Mouse (Mus musculus) Muller cell, postnatal 12 days (primary cell): ENCODE measurements at regions not wholly inside any gene's neighbourhood (a gene's known extent, or its start where the extent isn't known, plus 50 kb on each side); places are given as distances from the start of the nearest gene placed in this dataset.

Experiments used
- DNase-seq: peaks from one replicate; pipeline ENCODE4 v3.0.0-alpha.2; 2015; ENCODE audit errors: inconsistent ontology term

GRCm38 (mm10) chr16:97234321-97234720 is 63.8 kb upstream of the Dscam start:
- DNase-seq: no peak

GRCm38 (mm10) chr16:97239626-97240025 is 69.1 kb upstream of the Dscam start:
- DNase-seq: no peak

DNA sequence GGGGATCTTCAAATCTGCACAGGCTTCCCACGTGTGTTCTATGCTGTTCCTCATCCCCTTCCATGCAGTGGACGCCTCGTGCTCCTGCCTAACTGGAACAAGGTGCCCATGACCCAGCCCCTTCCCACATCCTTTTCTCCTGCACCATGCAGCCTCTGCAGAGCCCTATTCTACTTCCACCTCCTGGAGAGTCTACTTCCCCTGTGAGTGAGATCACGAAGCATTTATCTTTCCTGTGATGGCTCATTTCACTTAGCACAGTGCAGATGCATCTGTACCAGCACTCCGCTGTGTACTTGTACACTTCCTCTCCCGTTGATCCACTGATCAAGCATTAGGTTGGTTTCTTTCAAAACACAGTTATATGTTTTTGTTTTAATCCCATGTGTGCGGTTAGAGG is 69.5 kb upstream of the Dscam start:
- DNase-seq: no peak

- DNase-seq: no peak
Observed at GRCm38 (mm10) chr16:97240859-97241360, 70.4 kb upstream of the Dscam start.

GRCm38 (mm10) chr16:97241639-97242038 is 71.1 kb upstream of the Dscam start:
- DNase-seq: no peak

- DNase-seq: no peak
Observed at GRCm38 (mm10) chr16:97250488-97250887, 79.9 kb upstream of the Dscam start.

- no peak for DNase-seq
Observed at GRCm38 (mm10) chr16:97252551-97252950, 82.0 kb upstream of the Dscam start.

- DNase-seq: no peak
Observed at GRCm38 (mm10) chr16:97252997-97253635, 82.6 kb upstream of the Dscam start.

GRCm38 (mm10) chr16:97258821-97259220 is 88.3 kb upstream of the Dscam start:
- no peak for DNase-seq

DNA sequence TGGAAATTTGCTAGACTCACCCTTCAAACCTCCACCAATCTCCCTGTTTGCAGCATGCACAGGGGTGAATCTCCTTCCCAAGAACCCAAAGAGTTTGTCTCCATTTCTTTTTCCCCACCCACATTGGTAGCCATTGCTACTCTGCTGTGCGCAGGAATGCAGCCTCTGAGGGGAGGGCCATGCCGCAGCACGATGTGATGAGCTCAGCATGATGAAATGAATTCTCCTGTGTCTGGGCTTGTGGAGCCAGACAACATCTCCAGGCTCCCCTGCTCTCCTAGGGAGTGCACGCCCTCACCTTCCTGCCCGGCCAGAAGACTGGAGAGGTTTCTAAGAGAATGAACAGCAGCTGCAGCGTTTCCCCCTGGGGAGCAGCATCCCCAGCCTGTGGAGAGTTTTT is 92.9 kb upstream of the Dscam start:
- DNase-seq: peak; percentile 21

GRCm38 (mm10) chr16:97270417-97271133 is 86.0 kb upstream of the Bace2 start:
- DNase-seq: no peak

- no peak for DNase-seq
Observed at GRCm38 (mm10) chr16:97271264-97271663, 85.3 kb upstream of the Bace2 start.

GRCm38 (mm10) chr16:97272035-97272631 is 84.4 kb upstream of the Bace2 start:
- peak; percentile 50 for DNase-seq

- DNase-seq: no peak
Observed at GRCm38 (mm10) chr16:97278913-97279312, 77.6 kb upstream of the Bace2 start.

GRCm38 (mm10) chr16:97281615-97282110 is 74.9 kb upstream of the Bace2 start:
- DNase-seq: no peak

DNA sequence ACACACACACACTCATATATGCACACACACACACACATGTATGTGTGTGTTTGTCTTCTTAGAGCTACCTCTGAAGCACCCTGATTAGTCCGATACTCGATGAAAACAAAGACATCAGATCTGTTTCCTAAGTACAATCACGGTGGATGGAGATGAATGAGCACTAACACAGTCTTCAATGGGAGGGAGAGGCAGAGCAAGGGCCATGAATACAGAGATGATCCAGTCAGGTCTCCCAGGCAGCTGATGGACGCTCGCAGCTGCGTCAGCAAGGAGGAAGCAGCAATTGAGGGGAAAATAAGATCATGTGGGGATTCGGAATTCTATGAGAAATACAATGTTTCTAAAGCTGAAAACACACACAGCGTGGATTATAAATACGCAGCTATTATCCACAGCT is 73.6 kb upstream of the Bace2 start:
- no peak for DNase-seq

- DNase-seq: peak; percentile 74
Observed at GRCm38 (mm10) chr16:97285886-97286447, 70.6 kb upstream of the Bace2 start.

GRCm38 (mm10) chr16:97286717-97287116 is 69.8 kb upstream of the Bace2 start:
- no peak for DNase-seq

GRCm38 (mm10) chr16:97288634-97289033 is 67.9 kb upstream of the Bace2 start:
- DNase-seq: peak; percentile 97

DNA sequence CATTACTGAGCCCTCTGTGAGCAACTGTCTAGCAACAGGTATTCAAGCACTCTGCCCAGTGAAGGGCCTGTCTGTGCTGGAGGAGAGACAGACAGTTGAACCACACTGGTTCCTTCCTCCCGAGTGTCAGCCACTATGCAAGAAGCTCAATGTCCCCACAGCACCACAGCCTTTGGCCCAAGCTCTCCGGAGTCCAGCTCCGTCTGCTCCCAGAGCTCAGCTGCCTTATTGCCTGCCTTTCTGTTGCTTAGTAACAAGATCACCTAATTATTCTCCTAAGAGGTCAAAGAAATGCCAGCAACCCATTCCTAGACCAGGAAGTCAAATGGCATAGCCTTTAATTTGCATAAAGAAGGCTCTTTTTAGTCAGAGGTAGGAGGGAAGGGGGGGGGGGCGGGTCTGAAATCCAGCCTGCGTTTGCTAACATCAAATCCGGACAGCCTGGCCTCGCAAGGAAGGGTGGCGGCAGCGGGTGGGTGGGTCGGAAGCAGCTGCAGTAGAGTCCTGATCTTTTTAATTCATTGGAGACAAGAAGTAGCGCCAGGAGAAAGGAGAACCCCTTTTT is 64.0 kb upstream of the Bace2 start:
- no peak for DNase-seq

- peak; percentile 66 for DNase-seq
Observed at GRCm38 (mm10) chr16:97293273-97293672, 63.3 kb upstream of the Bace2 start.

DNA sequence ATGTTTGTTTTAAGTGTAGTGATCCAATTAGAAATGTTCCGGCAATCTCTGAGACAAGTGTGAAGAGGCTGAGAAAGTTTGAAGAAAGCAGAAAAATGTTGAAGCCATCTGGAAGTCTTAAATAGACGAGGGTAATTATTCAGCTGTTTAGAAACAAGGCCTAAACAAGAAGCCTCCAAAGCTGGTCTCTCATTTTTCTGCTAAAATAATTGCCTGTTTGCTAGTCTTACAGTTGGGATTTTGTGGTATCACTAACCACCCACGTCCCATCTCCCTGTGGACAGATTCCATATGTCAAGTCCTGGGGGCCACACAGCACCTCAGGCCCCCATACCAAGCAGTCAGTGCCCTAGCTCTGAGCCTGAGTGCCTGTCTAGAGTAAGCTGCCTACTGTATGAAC is 59.4 kb upstream of the Bace2 start:
- DNase-seq: no peak
